Mouse (Mus musculus): Measurements from ENCODE around the gene Isy1. TPM values are rescaled to one million over a fixed set of nuclear protein-coding genes. Genes with fewer than 3 reads are reported as not detected.

The Isy1 gene
- 10 to 100 TPM; 19.5 to 22.6 TPM for total RNA-seq (2021)
- long read RNA-seq, experiment 1, full-length matches to known transcripts, result 7 of 7 reads
- long read RNA-seq, experiment 1, partial matches to known transcripts, result 0 of 7 reads
- long read RNA-seq, experiment 1, other reads (novel, unspliced or antisense), result 0 of 7 reads
- long read RNA-seq, experiment 2, full-length matches to known transcripts, result 6 of 8 reads
- long read RNA-seq, experiment 2, partial matches to known transcripts, result 1 of 8 reads
- long read RNA-seq, experiment 2, other reads (novel, unspliced or antisense), result 1 of 8 reads

GRCm38 (mm10) chr6:87838551-87839197 is at the start of gene Isy1:
TSS of gene Isy1 (minus strand) at chr6:87838798.
- DNase-seq (ENCODE audit: low spot score), result peak; percentile 96

GRCm38 (mm10) chr6:87887594-87888233 is 49.1 kb upstream of the Isy1 start, which contains the start of gene Copg1:
TSS of gene Copg1 (plus strand) at chr6:87887814.
- peak; percentile 100 for DNase-seq (ENCODE audit: low spot score)

GRCm38 (mm10) chr6:87886721-87887120 is 48.1 kb upstream of the Isy1 start:
- DNase-seq (ENCODE audit: low spot score), result no peak

GRCm38 (mm10) chr6:87882816-87883215 is 44.2 kb upstream of the Isy1 start:
- DNase-seq (ENCODE audit: low spot score), result no peak

GRCm38 (mm10) chr6:87882221-87882620 is 43.6 kb upstream of the Isy1 start:
- no peak for DNase-seq (ENCODE audit: low spot score)

GRCm38 (mm10) chr6:87879628-87880027 is 41.0 kb upstream of the Isy1 start:
- no peak for DNase-seq (ENCODE audit: low spot score)

- no peak for DNase-seq (ENCODE audit: low spot score)
Measured at GRCm38 (mm10) chr6:87879010-87879409, 40.4 kb upstream of the Isy1 start.

- peak; percentile 44 for DNase-seq (ENCODE audit: low spot score)
Measured at GRCm38 (mm10) chr6:87876068-87876643, 37.6 kb upstream of the Isy1 start.

- DNase-seq (ENCODE audit: low spot score), result no peak
Measured at GRCm38 (mm10) chr6:87875562-87875961, 37.0 kb upstream of the Isy1 start.

- peak; percentile 96 for DNase-seq (ENCODE audit: low spot score)
Measured at GRCm38 (mm10) chr6:87875083-87875482, 36.5 kb upstream of the Isy1 start.

GRCm38 (mm10) chr6:87873963-87874362 is 35.4 kb upstream of the Isy1 start:
- DNase-seq (ENCODE audit: low spot score), result no peak

GRCm38 (mm10) chr6:87873104-87873503 is 34.5 kb upstream of the Isy1 start:
- peak; percentile 90 for DNase-seq (ENCODE audit: low spot score)

GRCm38 (mm10) chr6:87871240-87871639 is 32.6 kb upstream of the Isy1 start:
- DNase-seq (ENCODE audit: low spot score), result no peak

GRCm38 (mm10) chr6:87870440-87870839 is 31.8 kb upstream of the Isy1 start:
- no peak for DNase-seq (ENCODE audit: low spot score)

GRCm38 (mm10) chr6:87868871-87869506 is 30.4 kb upstream of the Isy1 start:
- peak; percentile 97 for DNase-seq (ENCODE audit: low spot score)

GRCm38 (mm10) chr6:87867256-87867655 is 28.7 kb upstream of the Isy1 start:
- DNase-seq (ENCODE audit: low spot score), result no peak

- peak; percentile 46 for DNase-seq (ENCODE audit: low spot score)
Measured at GRCm38 (mm10) chr6:87866211-87866610, 27.6 kb upstream of the Isy1 start.

GRCm38 (mm10) chr6:87857071-87857470 is 18.5 kb upstream of the Isy1 start:
- no peak for DNase-seq (ENCODE audit: low spot score)

- no peak for DNase-seq (ENCODE audit: low spot score)
Measured at GRCm38 (mm10) chr6:87853446-87853845, 14.8 kb upstream of the Isy1 start.

- DNase-seq (ENCODE audit: low spot score), result no peak
Measured at GRCm38 (mm10) chr6:87851871-87852270, 13.3 kb upstream of the Isy1 start.

- DNase-seq (ENCODE audit: low spot score), result peak; percentile 96
Measured at GRCm38 (mm10) chr6:87850900-87851614, 12.5 kb upstream of the Isy1 start, which contains the start of gene Cnbp. TSS of gene Cnbp (minus strand) at chr6:87851106.
